Mouse (Mus musculus) liver, embryonic 16.5 days (tissue): ENCODE data around the gene G6pc3. TPM values are rescaled to one million over a fixed set of nuclear protein-coding genes. Genes with fewer than 3 reads are reported as not detected.
"Not testable (repeated sequence)": the region's sequence is repeated elsewhere in the genome, so short reads cannot be mapped to it uniquely, and the experiment has no call there.

Experiments
- ATAC-seq: fragments of 200-750 bp; cut with Nextera tagmentation; 2 replicates; pipeline ENCODE4 v1.8.0; 2017; ENCODE audit warnings: low read depth, mild to moderate bottlenecking, moderate number of reproducible peaks, moderate library complexity
- H3K27ac ChIP-seq: fragments of 300-500 bp; sonication (generic); 2 replicates; pipeline ENCODE4 v1.5.1; 2014; ENCODE audit warnings: mild to moderate bottlenecking, low read length
- H3K27me3 ChIP-seq: fragments of 300-500 bp; sonication (generic); 2 replicates; pipeline ENCODE4 v1.6.1; 2014; ENCODE audit warnings: low read depth, low read length, mixed read lengths; ENCODE audit not compliant: control insufficient read depth, insufficient read depth
- H3K36me3 ChIP-seq: fragments of 300-500 bp; sonication (generic); 2 replicates; pipeline ENCODE4 v1.6.1; 2014; ENCODE audit warnings: mild to moderate bottlenecking; ENCODE audit not compliant: control insufficient read depth, insufficient read depth
- H3K4me1 ChIP-seq: fragments of 300-500 bp; sonication (generic); 2 replicates; pipeline ENCODE4 v1.6.1; 2014; ENCODE audit warnings: low read depth, low read length, mixed read lengths; ENCODE audit not compliant: control insufficient read depth
- H3K4me2 ChIP-seq: fragments of 300-500 bp; sonication (generic); 2 replicates; pipeline ENCODE4 v1.6.1; 2014; ENCODE audit warnings: low read depth, low read length, mixed read lengths
- H3K4me3 ChIP-seq: fragments of 300-500 bp; sonication (generic); 2 replicates; pipeline ENCODE4 v1.5.1; 2014; ENCODE audit warnings: low read depth, mild to moderate bottlenecking, low read length
- H3K9ac ChIP-seq: fragments of 300-500 bp; sonication (generic); 2 replicates; pipeline ENCODE4 v1.6.1; 2014; ENCODE audit warnings: low read depth, low read length
- H3K9me3 ChIP-seq: fragments of 300-500 bp; sonication (generic); replicated peaks from 2 replicates; pipeline ENCODE4 v1.6.1; 2016; ENCODE audit warnings: low read length; ENCODE audit not compliant: control insufficient read depth
- WGBS: fragments of 180-500 bp; shearing (Covaris S2); extraction: QIAGEN DNeasy Blood & Tissue Kit; methylation state at CpG from one replicate; pipeline ENCODE4 v1.1.7; 2014; ENCODE audit not compliant: insufficient replicate concordance; 5-methylcytosine and 5-hydroxymethylcytosine counted together
- polyA plus RNA-seq: library from polyadenylated mRNA; unstranded; fragments of >200 nt; fragmentation: Nextera tagmentation; extraction: Ambion mirVana; gene quantifications from 2 replicates; pipeline ENCODE4 v1.2.1, GENCODE M21; 2015

Gene G6pc3
- polyA plus RNA-seq, 1 experiment from 2014 or later: 8.2 TPM

DNA sequence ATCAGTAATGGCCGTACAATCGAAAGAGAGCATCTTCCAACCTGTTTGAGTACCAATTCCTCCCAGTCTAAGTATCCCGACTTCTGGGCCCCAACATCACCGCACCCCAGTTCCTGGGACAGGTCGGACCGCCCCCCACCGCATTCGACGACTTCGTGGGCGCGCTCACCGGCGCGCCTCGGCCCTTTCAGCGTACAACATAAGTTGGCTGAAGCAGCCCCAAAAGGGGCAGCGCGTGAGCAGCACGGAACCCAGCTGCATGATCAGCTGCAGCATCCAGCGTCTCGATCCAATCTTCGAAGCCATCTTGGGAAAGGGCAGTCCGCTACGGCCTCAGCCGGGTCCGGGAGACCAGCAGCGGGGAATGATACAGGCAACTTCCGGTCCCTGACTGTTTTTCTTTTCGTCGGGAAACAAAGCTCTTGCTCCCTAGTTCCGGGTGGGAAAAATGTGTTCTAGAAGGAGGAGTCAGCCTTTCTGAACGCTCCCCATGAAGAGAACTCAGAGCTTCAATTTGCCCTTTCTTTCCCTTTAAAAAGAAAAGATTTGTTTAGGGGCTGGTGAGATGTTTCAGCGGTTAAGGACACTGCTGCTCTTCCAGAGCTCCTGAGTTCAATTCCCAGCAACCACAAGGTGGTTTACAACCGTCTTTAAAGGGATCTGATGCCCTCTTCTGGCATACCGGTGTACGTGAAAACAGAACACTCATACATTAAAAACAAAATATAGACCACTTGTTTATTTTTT is 33.2 kb upstream of the G6pc3 start, which contains the start of gene Tmem101:
Gene Tmem101 (minus strand): TSS at position 366 of the 747 bp plus-strand sequence.
- H3K4me1 ChIP-seq: peaks cover 8% of the 10 kb centered on the region
- H3K9me3 ChIP-seq: no peaks in the 10 kb centered on the region
- H3K4me3 ChIP-seq: peak within 1 kb of the TSS; percentile 83
- under 1% methylated on average over 37 of the region's 37 CpGs for WGBS
- H3K4me2 ChIP-seq: peak within 1 kb of the TSS; percentile 91
- peak within 1 kb of the TSS; percentile 4 for H3K27ac ChIP-seq
- H3K9ac ChIP-seq: peak within 1 kb of the TSS; percentile 76
- peak; percentile 81 for ATAC-seq
- no peaks in the 10 kb centered on the region for H3K27me3 ChIP-seq
- H3K36me3 ChIP-seq: no peaks in the 10 kb centered on the region

DNA sequence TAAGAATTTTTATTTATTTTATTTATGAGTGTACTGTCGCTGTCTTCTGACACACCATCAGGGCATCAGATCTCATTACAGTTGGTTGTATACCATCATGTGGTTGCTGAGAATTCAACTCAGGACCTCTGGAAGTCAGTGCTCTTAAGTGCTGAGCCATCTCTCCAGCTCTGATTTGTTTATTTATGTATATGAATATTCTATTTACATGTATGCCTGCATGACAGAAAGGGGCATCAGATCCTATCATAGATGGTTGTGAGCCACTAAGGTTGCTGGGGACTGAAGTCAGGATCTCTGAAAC is 32.7 kb upstream of the G6pc3 start:
- H3K4me2 ChIP-seq: peak overlapping the region; percentile 91; the same call in 1 of the 2 replicates

GRCm38 (mm10) chr11:102158024-102158423 is 31.4 kb upstream of the G6pc3 start:
- not testable (repeated sequence) for H3K9ac ChIP-seq, H3K27ac ChIP-seq, H3K9me3 ChIP-seq, ATAC-seq, H3K4me3 ChIP-seq, H3K36me3 ChIP-seq, H3K4me1 ChIP-seq, H3K27me3 ChIP-seq, H3K4me2 ChIP-seq
- WGBS: 43% methylated on average over 2 of the region's 2 CpGs

More for the DNA sequence above, 32.7 kb upstream of the G6pc3 start:
- no peaks in the 10 kb centered on the region for H3K9me3 ChIP-seq
- H3K4me3 ChIP-seq: no peak overlapping the region; the same call in 1 of the 2 replicates
- ATAC-seq: no peak
- no peaks in the 10 kb centered on the region for H3K27me3 ChIP-seq
- H3K27ac ChIP-seq: no peak overlapping the region
- H3K9ac ChIP-seq: no peak overlapping the region
- peaks cover 8% of the 10 kb centered on the region for H3K4me1 ChIP-seq
- H3K36me3 ChIP-seq: no peaks in the 10 kb centered on the region
- WGBS: 10% methylated on average over 1 of the region's 1 CpGs

DNA sequence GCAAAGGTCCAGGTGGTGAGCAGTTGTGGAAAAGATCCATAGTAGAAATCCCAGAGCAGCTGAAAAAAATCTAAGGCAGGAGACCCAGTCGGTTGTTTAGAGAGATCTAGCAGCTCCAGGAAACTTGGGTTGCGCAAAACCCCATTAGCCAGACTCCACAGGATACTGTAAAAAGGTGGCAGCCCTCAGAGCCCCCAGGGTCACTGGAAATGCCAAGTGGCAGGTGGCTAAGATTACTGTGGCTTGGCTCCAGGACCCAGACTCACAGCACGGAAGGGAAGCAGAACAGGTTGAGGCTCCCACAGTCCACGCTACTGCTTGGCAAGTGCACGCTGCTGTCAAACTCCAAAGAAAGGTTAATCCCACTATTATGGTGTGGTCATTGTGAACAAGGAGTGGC is 29.6 kb upstream of the G6pc3 start:
- no peak overlapping the region for H3K4me2 ChIP-seq
- 67% methylated on average over 5 of the region's 5 CpGs for WGBS
- no peak overlapping the region for H3K27ac ChIP-seq
- no peaks in the 10 kb centered on the region for H3K9me3 ChIP-seq
- no peak overlapping the region for H3K9ac ChIP-seq
- peaks cover 8% of the 10 kb centered on the region for H3K4me1 ChIP-seq
- no peak for ATAC-seq
- no peaks in the 10 kb centered on the region for H3K27me3 ChIP-seq
- H3K36me3 ChIP-seq: peaks cover 5% of the 10 kb centered on the region
- no peak overlapping the region for H3K4me3 ChIP-seq

GRCm38 (mm10) chr11:102165971-102166722 is 23.3 kb upstream of the G6pc3 start:
- ATAC-seq: peak; percentile 67
- H3K4me1 ChIP-seq: peaks cover 13% of the 10 kb centered on the region
- peaks cover 16% of the 10 kb centered on the region for H3K36me3 ChIP-seq
- no peaks in the 10 kb centered on the region for H3K27me3 ChIP-seq
- 64% methylated on average over 6 of the region's 6 CpGs for WGBS
- H3K9me3 ChIP-seq: no peaks in the 10 kb centered on the region
- H3K9ac ChIP-seq: no peak overlapping the region
- no peak overlapping the region for H3K4me3 ChIP-seq
- H3K4me2 ChIP-seq: no peak overlapping the region
- 0 out of 2 replicates have a peak overlapping the region, but pooled peaks have one; percentile 16 for H3K27ac ChIP-seq

DNA sequence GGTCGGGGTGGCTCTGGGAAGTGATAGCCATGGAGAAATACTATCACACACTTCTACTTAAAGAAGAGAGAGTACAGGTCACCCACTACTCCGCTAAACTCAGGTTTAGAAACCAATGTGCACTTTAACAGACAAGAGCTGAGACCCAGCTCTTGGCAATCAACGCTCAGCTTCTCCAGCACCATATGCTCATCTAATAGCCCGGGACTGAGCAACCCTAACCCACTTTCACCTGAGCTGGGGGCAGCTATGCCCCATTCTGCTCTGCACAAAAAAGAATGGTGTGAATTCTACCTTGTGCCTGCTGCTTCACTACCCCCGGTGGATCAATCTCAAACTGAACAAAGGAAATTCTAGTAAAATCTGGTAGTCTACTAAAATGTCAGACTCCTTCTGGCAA is 21.9 kb upstream of the G6pc3 start:
- H3K4me2 ChIP-seq: no peak overlapping the region
- H3K9me3 ChIP-seq: no peaks in the 10 kb centered on the region
- H3K27me3 ChIP-seq: no peaks in the 10 kb centered on the region
- peaks cover 13% of the 10 kb centered on the region for H3K4me1 ChIP-seq
- H3K36me3 ChIP-seq: peaks cover 16% of the 10 kb centered on the region
- no peak overlapping the region for H3K4me3 ChIP-seq
- no peak for ATAC-seq
- WGBS: 84% methylated on average over 5 of the region's 5 CpGs
- H3K27ac ChIP-seq: no peak overlapping the region
- no peak overlapping the region for H3K9ac ChIP-seq

- H3K27me3 ChIP-seq: no peaks in the 10 kb centered on the region
- H3K27ac ChIP-seq: no peak overlapping the region
- no peak overlapping the region for H3K9ac ChIP-seq
- peaks cover 13% of the 10 kb centered on the region for H3K4me1 ChIP-seq
- 63% methylated on average over 5 of the region's 5 CpGs for WGBS
- ATAC-seq: 0 out of 2 replicates have a peak, but pooled peaks have one; percentile 41
- peaks cover 11% of the 10 kb centered on the region for H3K36me3 ChIP-seq
- H3K9me3 ChIP-seq: no peaks in the 10 kb centered on the region
- H3K4me2 ChIP-seq: no peak overlapping the region
- no peak overlapping the region for H3K4me3 ChIP-seq
Observed at GRCm38 (mm10) chr11:102168689-102169088, 20.7 kb upstream of the G6pc3 start.

DNA sequence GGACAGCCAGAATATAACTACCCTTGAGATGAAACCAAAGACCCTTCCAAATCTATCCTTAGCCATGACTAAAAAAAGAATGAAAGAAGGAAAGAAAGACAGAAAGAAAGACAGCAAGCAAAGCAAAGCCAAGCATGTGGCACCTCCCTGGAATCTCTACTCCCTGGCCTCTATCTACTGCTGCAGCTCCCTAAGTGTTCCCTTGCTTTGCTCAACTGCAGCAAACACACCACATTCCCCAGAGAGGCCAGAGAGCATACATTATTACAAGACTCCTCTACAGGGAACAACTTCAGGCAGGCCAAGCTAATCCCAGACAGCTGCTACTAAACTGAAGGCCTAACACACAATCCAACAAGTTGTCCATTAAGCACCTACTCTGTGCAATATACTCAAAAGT is 9.6 kb upstream of the G6pc3 start:
- Histone ChIP-seq H3K4me2 (no peak overlapping the region), H3K4me1 (peaks cover 11% of the 10 kb centered on the region), H3K27me3 (no peaks in the 10 kb centered on the region), H3K4me3 (no peak overlapping the region), H3K9me3 (no peaks in the 10 kb centered on the region), H3K27ac (no peak overlapping the region), H3K9ac (no peak overlapping the region), H3K36me3 (peaks cover 11% of the 10 kb centered on the region)
- no peak for ATAC-seq

GRCm38 (mm10) chr11:102184253-102184645 is 5.2 kb upstream of the G6pc3 start:
- Histone ChIP-seq H3K27me3 (no peaks in the 10 kb centered on the region), H3K36me3 (peaks cover 10% of the 10 kb centered on the region), H3K9ac (peak overlapping the region; percentile 94), H3K9me3 (no peaks in the 10 kb centered on the region), H3K4me3 (peak overlapping the region; percentile 91), H3K4me1 (peaks cover 17% of the 10 kb centered on the region), H3K27ac (peak overlapping the region; percentile 90), H3K4me2 (peak overlapping the region; percentile 86)
- 5% methylated on average over 7 of the region's 7 CpGs for WGBS
- no peak for ATAC-seq
